Mouse (Mus musculus) G1E (cell line): ENCODE results near the gene Oas1h.

Experiments
- CTCF ChIP-seq: IDR thresholded peaks from 2 replicates; pipeline ENCODE4 v1.5.1; 2012; ENCODE audit warnings: low read depth, low read length, inconsistent platforms, mixed read lengths
- GATA1 ChIP-seq: IDR thresholded peaks from 2 replicates; pipeline ENCODE4 v1.6.1; 2012; ENCODE audit warnings: borderline replicate concordance, low read length, inconsistent platforms, mixed read lengths
- POLR2AphosphoS5 ChIP-seq: IDR thresholded peaks from 2 replicates; pipeline ENCODE4 v1.6.1; 2012; ENCODE audit warnings: low read depth, low read length, inconsistent platforms; ENCODE audit not compliant: insufficient replicate concordance
- TAL1 ChIP-seq: conservative IDR thresholded peaks from 2 replicates; pipeline ENCODE4 v1.6.1; 2012; ENCODE audit warnings: low read depth, low read length, inconsistent platforms, mixed read lengths

DNA sequence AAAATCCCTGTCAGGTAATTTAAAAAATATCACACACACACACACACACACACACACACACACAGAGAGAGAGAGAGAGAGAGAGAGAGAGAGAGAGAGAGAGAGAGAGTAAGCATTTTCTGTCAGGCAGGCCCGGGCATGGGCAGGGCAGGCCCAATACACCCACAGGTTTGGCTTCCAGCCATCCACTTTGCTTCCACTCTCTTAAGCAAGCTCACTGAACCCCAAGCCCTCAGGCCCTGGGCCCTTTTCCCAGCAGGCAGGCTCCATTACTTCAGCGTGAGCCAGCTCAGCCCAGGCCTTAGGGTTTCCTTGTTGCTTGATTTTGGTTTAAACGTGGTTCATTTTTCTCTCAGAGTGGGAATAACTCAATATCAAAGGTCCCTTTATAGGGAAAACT is 16.5 kb upstream of the Oas1h start:
- TF ChIP-seq CTCF (no peak), POLR2AphosphoS5 (no peak), GATA1 (no peak), TAL1 (no peak)
